Mouse (Mus musculus) brain, embryonic 18.5 days (tissue): ENCODE measurements around the gene Pkig.
"Not testable (repeated sequence)": the region's sequence is repeated elsewhere in the genome, so short reads cannot be mapped to it uniquely, and the experiment has no call there.

ENCODE experiments used
- DNase-seq: peaks from one replicate; pipeline ENCODE4 v3.0.0-alpha.2; 2012; ENCODE audit warnings: low read depth, low spot score

Gene Pkig

DNA sequence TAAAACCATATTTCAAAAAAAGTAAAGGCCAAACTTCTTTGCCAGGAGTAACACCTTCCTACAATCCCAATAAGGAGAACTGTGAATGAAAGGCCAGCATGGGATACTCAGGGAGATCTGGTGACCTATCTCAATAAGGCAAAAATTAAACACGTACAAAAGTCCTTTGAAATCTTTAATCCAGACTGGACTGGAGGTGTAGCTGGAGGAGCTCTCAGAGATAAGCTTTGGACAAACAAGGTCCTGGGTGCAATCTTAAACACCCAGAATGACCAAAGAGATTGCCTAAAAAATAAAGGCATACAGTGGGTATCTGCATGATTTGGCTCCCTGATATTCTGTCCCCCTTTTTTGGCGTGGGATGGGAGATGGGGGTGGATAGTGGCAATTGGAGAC lies 14.6 kb upstream of the Pkig start:
- no peak for DNase-seq

DNA sequence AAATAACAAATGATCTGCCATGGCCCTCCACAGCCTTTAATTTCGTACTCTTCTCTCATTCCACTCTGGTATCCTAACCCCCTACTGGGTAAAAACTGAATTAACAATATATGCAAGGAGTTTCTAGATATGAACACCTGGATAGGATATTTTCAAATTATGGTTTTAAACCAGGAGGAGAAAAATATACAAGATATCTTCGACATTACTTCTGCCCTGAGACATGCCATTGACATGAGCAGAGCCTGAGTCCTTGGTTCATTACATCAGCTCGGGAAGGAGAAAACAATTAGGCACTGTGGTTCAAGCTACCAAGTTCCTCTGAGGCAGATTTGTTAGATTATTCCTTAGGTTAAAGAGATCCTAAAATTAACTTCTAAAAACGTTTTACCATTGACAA lies 14.1 kb upstream of the Pkig start:
- DNase-seq = no peak

DNA sequence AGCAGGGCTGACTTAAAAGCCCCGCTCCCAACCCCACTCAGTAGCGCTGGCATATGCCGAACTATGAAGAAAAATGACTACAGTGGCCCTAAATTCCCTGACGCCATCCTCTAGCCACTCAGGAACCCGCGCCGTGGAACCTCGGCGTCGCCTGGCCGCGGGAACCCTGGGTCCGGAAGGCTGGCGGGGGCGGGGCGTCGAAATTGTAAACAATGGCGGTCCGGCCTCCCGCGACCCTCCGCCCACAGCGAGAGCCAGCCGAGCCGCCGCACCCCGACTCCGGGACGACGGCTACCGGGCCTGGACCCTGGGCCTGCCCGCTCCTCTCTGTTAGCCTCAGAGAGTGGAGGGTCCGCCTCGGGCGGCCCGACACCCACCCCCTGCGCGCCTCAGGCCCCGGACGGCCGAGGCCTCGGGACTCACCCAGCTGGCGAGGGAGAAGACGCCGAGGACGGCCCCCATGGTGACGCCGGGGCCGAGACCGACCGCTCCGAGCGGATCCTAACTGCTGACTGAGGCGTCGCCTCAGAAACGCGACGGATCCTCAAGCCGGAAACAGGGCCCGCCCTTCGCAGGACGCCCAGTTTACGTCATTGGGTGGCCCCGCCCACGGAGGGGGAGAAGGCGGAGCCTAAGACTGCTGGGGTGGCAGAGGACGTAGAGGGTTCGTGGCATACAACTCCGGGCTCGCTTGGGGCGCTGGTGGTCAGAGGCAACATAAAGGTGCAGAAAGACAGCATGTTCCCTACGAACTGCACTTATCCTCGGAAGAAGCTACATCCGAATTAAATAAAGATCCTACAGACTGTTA lies 13.4 kb upstream of the Pkig start, which contains the start of gene Serinc3:
Serinc3 (minus strand) TSS at position 557 of the 811 bp plus-strand sequence.
- peak; percentile 90 for DNase-seq

DNA sequence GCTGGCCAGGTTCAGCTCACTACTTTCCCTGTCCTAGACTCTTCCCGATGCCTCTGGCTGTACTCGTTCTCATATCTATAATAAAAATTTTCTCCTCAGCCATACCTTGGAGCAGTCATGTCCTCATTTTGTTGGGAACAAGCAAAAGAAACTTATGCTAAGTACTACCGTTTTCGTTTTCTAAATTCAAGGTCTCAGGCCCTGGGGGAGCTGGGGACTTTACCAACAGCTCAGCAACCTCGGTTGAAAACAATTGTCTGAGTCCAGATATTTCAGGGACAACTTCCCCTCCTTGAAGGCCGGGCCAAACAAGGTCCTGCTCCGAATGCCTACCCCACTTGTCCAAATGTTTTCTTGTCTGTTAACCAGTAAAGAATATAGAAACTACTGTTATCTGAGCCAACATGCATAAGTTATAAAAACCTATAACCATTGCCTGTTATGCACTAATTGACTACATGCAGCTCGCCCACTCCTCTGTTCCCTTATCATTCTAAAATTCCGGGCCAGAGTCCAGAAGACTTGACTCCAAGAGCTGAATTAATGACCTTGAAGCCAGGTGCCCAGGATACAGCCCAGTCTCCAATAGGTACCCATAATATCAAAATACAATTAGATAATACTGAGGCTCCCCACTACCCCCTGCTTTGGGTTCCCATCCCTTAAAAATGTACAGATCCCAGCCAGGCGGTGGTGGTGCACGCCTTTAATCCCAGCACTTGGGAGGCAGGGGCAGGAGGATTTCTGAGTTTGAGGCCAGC lies 12.3 kb upstream of the Pkig start:
- DNase-seq = no peak

DNA sequence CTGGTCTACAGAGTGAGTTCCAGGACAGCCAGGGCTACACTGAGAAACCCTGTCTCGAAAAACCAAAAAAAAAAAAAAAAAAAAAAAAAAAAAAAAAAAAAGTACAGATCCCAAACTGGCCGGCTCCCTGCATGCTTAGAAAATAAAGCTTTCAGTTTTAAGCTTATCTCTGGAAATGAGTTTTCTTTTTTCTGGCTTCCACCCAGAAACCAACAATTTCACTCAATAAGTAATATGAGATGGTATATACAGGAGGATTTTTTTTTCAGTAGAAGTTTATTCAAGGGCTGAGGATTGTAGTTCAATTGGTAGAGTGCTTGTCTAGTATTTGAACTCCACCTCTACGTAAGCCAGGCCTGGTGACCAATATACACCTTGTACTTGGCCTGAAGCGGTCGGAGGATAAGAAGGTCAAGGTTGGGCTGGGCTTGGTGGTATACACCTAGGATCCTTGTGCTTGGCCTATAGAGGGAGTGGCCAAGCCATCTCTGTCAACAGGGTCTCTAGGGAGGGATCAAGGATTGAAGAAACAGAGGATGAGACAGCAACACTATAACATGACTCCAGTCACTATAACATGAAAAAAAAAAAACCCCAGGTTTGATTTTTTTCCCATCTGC lies 11.6 kb upstream of the Pkig start:
- DNase-seq = no peak

DNA sequence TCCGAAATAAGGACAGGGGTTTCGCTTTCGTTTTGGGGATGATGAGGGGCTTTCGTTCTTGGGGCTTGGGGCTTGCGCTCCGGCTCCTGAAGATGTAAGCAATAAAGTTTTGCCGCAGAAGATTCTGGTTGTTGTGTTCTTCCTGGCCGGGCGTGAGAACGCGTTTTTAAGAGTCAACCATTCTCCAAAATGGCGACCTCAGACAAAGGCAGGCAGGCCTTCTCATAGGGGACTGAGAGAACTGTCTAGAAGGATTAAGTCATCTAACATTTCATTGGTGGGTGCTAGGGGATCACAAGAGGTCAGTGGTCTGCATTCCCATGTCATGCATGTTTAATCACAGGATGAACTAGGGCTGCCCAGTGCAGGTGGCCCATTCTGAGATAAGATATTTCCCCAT lies 2.5 kb upstream of the Pkig start:
- not testable (repeated sequence) for DNase-seq

DNA sequence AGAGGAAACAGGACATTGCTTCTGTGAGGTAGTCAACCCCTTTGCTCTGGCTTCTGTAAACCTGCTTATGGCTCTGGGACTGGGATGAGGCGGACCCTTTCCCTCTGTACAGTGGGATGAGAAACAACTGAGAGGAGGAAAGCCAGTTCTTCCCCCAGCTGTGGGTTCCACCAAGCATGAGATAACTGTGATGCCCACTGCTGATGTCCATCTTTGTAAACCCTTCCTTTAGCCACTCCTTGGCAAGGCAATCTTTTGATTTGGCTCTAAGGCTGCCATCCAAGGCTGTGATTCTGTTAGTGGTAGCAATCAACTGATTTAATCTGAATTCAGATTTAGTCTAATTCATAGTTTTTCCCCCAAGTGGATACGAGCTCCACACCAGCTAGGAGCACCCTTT lies 700 bp upstream of the Pkig start:
- no peak for DNase-seq

DNA sequence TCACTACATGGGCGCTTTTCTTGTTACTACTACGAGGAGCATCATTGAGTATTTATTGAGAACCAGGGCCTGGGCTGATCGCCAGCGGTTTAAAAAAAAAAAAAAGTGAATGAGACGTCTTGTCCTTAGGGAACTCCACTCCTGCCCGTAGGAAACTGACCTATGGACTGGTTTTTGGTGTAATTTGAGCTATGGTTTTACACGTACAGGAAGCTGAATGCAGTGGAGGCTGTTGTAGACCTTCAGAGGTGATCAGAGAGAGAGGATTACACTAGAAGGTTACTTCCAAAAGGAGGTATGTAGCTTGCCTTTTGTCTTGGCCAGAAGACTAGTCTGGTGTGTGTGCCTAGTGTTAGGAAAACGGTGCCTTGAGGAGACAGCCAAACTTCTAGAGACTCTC lies 755 bp downstream of the Pkig start:
- DNase-seq = no peak

DNA sequence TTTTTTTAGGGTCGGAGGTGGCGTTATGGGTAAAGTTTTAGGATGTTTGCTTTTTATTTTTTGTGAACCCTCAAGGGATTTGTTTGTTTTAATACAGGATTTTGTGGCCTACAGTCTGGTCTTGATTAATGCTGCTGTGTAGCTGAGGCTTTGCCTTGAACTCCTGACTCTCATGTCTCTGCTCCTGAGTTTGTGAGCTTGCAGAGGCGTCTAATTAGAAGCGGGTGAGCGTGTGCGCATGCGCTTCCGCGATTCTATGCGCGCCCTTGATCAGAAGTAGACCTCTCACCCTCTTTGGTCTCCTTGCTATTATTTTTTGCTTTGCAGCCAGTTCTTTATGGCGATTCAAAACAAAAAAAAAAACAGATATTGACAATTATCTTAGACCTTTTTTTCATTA lies 1.2 kb downstream of the Pkig start:
- no peak for DNase-seq

DNA sequence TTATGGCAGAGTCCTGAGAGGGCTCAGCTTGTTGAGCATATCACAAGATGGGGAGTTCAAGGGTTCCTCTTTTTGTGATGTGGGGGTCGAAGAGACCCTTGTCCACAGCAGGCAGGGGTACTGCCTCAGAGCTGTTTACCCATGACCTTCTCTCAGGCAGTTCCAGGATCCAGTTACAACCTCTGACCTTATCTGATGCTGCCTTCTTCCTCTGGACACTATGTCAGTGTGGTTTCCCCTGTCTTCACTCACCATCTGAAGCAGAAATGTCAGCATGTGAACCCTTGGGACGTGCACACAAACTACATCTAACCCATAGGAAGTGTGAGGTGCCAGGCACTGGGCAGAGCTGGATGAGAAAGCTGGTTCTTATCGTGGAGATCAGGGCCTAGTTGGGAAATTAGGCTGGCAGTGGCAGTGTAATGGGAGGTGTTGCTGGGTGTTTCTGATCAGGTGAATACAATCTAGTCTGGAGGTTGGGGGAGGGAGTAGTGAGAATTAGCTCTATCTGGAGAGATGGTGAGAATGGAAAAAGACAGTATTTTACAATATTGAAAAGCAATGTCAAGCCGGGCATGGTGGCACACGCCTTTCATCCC lies 2.0 kb downstream of the Pkig start:
- DNase-seq = no peak

DNA sequence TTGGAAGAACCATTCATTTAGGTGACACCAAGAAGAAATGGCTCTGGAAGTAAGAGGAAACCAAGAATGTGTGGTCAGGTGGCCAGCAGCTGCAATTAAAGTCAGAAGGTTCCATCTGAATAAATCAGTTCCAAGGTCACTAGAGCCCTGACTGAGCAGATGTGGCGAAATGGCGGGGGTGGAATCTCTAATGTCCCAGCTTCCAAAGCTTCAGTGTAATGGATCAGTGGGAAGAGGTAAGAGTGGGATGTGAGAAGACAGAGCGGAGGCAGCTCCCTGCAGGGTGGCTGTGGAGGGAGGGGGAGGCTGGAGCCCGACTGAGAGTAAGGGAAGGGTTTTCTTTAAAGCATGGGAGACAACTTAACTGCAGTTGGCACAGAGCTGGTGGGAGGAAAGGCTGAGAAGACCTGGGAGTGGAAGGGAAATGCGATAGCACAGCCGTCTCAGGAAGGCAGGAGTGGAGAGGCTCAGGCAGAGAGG lies 3.2 kb downstream of the Pkig start:
- DNase-seq = no peak

DNA sequence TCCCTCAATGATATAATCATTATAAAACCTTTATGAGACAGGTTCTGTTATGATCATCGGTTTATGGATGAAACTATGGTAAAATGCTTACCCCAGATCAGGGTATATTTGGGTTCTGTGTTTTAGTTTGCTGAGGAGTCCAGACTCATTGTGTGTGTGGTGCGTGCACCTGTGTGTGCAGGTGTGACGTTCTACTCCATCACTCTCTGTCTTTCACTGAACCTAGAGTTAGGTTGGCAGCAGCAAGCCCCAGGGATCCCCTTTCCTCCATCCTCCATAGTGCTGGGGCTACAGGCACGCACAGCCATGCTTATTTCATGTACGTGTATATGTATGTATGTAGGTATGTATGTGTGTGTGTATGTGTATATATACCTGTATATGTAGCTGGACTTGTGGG lies 3.9 kb downstream of the Pkig start:
- DNase-seq = no peak

DNA sequence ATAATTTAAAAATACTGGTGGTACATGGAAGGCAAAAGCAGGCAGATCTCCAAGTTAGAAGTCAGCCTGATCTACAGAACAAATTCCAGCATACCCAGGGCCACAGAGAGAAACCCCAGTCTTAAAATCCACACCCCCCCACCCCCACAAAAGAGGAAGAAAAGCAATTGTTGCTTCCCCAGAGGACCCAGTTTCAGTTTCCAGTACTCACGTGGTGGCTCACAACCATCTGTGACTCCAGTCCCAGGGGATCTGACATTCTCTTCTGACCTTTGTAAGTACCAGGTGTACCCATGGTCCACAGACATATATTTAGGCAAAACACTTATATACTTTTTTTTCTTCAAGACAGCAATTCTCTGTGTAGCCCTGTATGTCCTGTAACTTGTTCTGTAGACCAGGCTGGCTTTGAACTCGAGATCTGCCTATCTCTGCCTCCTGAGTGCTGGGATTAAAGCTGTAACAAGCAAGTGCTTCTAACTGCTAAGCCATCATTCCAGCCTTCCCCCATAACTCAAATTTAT lies 4.6 kb downstream of the Pkig start:
- DNase-seq = no peak

DNA sequence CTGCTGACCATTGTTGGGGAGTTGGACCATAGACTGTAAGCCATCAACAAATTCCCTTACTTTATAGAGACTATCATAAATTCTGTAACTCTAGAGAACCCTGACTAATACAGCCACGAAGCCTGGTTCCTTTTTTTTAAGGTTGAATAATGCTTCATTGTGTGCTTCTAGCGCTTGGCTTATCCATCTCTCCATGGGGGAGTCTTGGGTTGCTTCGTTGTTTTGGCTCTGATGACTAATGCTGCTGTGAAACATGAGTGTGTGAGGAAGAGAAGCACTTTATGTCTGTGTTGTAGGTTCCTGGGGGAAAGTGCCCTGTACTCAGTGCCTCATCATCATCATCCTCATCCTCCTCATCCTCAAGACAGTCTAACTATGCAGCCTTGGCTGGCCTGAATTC lies 5.7 kb downstream of the Pkig start:
- no peak for DNase-seq

DNA sequence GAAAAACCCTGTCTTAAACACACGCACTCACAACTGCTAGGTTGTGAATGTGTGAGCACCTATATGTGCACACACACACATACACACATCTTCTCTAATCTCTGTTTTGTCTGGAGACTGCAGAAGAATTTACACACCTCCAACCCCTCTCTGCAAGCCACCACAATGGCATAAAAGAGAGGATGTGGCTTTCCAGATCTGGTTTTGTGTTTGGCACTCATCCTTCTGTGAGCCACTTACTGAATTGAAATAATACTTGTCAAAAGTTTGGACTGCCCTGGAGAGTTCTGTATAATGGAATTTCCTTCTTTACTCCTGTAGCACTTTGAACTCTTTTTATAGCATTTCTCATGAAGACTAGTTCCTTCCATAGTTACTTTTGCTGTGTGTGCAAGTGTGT lies 8.9 kb downstream of the Pkig start:
- DNase-seq = no peak

DNA sequence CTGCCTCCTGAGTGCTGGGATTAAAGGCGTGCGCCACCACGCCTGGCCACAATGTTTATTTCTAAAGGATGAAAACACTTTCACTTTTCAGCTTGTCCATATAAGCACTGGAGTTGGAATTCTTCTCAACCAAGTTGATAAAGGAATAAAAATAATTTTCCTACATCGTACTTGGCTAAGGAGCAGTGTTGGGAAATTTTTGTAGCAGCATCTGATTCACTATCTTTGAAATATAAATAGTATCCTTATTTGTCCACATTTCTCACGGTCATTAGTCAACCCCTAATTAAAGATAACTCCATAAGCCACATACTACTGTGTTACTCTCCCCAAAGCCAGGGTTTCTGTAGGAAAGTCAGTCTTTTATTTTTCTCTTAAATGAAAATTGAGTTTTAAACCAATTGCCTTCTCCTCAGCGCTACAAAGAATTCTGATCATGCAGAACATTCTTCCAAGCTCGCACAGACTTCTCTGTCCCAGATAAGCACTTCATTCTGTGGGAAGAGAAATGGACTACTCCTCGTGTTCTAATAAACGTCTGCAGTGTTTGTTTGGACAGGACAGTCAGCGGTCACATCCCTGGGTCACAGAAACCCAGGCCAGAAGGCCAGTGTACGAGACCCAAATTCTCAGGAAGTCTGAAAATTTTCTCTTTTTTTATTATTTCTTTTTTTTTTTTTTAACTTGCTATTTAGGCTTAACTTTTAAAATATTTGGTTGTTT lies 12.8 kb downstream of the Pkig start:
- no peak for DNase-seq

DNA sequence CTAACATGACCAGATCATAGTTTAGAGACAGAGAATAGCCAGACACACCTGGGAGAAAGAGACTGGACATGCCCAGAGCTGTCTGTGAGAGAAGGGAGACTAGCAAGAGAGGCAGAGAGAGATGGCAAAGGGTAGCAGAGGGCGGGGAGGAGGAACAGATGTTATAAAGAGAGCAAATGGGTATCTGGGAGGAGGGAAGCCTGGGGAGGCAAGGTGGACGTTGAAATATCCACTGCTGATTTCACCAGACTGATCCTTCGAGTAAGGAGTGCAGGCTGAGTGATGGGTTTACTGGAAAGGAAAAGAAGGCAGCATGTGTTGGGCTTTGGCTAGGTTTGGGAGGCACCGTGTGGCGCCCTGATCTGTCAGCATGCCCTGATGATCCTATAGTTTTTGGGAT lies 16.2 kb downstream of the Pkig start:
- DNase-seq = no peak

DNA sequence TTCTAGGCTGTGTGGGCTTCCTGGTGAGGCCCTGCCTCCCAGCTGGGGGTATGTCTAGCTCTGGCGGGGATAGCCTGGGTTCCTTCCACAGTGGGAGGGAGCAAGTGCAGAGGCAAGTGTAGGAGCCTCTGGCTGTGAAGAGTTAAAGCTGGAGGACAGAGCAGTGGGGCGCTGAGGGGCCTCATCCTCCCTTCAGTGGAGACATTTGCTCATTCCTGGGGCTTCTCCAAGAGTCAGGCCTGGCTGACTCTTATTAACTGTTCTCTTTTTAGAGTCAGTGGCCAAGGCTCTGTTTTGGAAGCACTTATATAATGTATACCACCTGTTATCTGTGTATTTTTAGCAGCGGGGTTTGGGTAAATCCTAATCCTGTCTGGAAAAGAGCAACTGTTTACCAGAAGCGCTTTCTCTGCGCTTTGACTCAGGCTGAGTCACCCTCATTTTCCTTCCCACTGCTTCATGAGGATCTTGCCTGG lies 17.0 kb downstream of the Pkig start:
- no peak for DNase-seq

DNA sequence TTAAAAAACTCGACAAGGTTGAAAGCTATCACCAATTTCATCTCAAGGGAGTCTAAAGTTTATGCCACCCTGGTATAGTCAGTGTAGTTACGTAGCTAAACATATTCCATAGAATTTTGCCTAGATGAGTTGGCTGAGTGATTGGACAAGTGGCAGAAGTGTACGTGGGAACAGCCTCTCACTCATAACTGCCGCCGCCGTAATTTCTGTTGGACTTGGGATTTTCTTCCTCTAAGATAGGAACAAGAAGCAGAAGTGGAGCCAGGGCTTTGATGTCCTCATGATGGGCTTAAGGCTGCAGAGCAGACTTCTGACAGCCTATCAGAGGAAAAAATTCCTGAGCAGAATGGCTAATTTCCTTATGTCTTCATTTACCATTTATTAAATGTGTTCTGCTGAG lies 17.5 kb downstream of the Pkig start:
- no peak for DNase-seq

DNA sequence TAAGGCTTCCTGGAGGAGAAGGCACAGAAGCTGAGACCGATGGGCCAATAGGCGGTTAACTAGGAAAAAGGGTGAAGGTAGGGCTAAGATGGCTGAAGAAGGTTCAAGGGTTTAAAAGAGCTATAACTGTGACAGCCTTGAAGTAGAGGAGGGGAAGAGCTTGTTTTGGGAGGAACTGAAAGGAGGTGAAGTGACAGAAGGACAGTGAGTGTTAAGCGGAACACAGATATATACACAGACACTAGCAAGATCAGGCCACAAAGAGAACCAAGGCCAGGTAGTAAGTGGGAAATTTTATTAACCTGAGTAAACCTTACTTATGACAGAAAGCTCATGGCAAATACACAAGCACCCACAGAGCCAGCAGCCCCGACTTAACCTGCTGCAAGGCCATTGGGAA lies 18.1 kb downstream of the Pkig start:
- no peak for DNase-seq

DNA sequence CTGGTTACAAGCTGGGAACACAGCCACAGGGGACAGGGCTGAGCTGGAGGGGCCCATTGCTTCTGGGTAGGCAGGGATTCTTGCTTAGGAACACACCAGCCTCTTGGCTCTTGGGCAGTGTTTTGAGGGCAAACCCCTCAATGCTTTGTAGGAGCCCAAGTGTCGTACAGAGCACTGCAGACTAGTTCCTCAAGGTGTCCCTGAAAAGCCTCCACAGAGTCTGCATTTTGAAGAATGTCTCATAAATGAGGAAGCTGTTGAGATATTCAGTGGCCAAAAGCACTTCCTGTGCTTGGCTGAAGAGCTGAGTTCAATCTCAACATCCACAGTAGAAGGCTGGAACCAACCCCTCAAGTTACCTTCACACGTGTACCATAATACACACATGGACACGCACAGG lies 18.6 kb downstream of the Pkig start:
- no peak for DNase-seq
